Mouse (Mus musculus): ENCODE results near the gene Krba1. TPM values are rescaled to one million over a fixed set of nuclear protein-coding genes. Genes with fewer than 3 reads are reported as not detected.

Gene Krba1
- total and polyA plus RNA-seq, 2 experiments from 2014 or later: 14.8 to 33.8 TPM

DNA sequence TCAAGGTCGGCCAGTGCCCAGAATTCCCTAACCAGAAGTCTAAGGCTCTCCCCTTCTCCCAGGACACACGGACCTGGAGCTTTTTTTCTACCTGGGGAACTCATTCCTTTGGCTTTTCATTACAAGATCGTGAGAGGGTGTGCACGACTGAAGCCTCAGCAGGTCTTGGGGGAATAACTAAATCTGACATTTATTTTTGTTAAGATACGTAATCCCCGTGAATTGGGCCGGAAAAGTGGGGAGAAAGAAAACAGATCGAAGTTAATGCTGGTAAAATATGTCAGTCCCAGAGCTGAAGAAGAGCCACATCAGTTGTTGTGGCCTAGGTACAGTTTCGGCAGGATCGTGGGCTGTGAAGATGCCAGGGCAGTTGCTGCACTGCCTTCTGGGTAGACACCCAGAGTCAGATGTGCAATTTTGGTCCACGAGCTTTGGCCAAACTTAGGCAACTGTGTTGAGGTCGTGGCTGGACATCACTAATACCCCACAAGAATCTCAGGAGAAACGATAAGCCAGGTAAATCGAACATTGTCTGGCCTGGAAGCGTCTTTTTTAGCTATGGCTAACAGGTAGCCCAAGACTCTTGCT, 716 bp downstream of the Krba1 start:
- WGBS: 27% methylated on average over 15 of the region's 15 CpGs
- Histone ChIP-seq H3K4me3 (ENCODE audit: low read depth, low read length) (peak overlapping the region; percentile 83), H3K9ac (replicated peaks; ENCODE audit: low read depth, low read length) (peak overlapping the region; percentile 81)

GRCm38 (mm10) chr6:48396686-48397085, 1.3 kb downstream of the Krba1 start:
- H3K36me3 ChIP-seq (replicated peaks; ENCODE audit: control insufficient read depth, insufficient read depth, low read length): no peaks in the 10 kb centered on the region
- H3K4me3 ChIP-seq (ENCODE audit: low read depth, low read length): 0 out of 2 replicates have a peak overlapping the region, but pooled peaks have one; percentile 83
- TF ChIP-seq EP300 (IDR thresholded peaks at IDR 0.05; ENCODE audit: low read depth) (no peak), CTCF (IDR thresholded peaks at IDR 0.05; ENCODE audit: low read depth) (no peak)
- H3K9me3 ChIP-seq (replicated peaks; ENCODE audit: control insufficient read depth, low read length): no peaks in the 10 kb centered on the region
- 89% methylated on average over 1 of the region's 1 CpGs for WGBS
- no peaks in the 10 kb centered on the region for H3K27me3 ChIP-seq (ENCODE audit: control insufficient read depth, insufficient read depth, low read length)
- H3K4me1 ChIP-seq (ENCODE audit: control insufficient read depth, insufficient read depth): peaks cover 40% of the 10 kb centered on the region
- DNase-seq (ENCODE audit: low spot score) (no peak), ATAC-seq (ENCODE audit: insufficient read depth, low read depth) (no peak)
- H3K27ac ChIP-seq (ENCODE audit: low read depth): peak overlapping the region; percentile 90
- H3K9ac ChIP-seq (replicated peaks; ENCODE audit: low read depth, low read length): peak overlapping the region; percentile 81; the same call in 1 of the 2 replicates
- peak overlapping the region; percentile 84 for H3K4me2 ChIP-seq (ENCODE audit: low read depth, low read length)

More for the DNA sequence above, 716 bp downstream of the Krba1 start:
- peak overlapping the region; percentile 84 for H3K4me2 ChIP-seq (ENCODE audit: low read depth, low read length)
- ATAC-seq (ENCODE audit: insufficient read depth, low read depth): no peak
- H3K9me3 ChIP-seq (replicated peaks; ENCODE audit: control insufficient read depth, low read length): no peaks in the 10 kb centered on the region
- H3K4me1 ChIP-seq (ENCODE audit: control insufficient read depth, insufficient read depth): peaks cover 40% of the 10 kb centered on the region
- TF ChIP-seq CTCF (IDR thresholded peaks at IDR 0.05; ENCODE audit: low read depth): no peak
- no peak for TF ChIP-seq EP300 (IDR thresholded peaks at IDR 0.05; ENCODE audit: low read depth)
- H3K36me3 ChIP-seq (replicated peaks; ENCODE audit: control insufficient read depth, insufficient read depth, low read length): no peaks in the 10 kb centered on the region
- no peak for DNase-seq (ENCODE audit: low spot score)
- peak overlapping the region; percentile 90 for H3K27ac ChIP-seq (ENCODE audit: low read depth)
- H3K27me3 ChIP-seq (ENCODE audit: control insufficient read depth, insufficient read depth, low read length): no peaks in the 10 kb centered on the region

GRCm38 (mm10) chr6:48397336-48397735, 1.9 kb downstream of the Krba1 start:
- DNase-seq (ENCODE audit: low spot score): peak; percentile 85
- H3K27me3 ChIP-seq (ENCODE audit: control insufficient read depth, insufficient read depth, low read length): no peaks in the 10 kb centered on the region
- no peak overlapping the region for H3K4me3 ChIP-seq (ENCODE audit: low read depth, low read length)
- peak overlapping the region; percentile 90 for H3K27ac ChIP-seq (ENCODE audit: low read depth)
- H3K9me3 ChIP-seq (replicated peaks; ENCODE audit: control insufficient read depth, low read length): no peaks in the 10 kb centered on the region
- peaks cover 40% of the 10 kb centered on the region for H3K4me1 ChIP-seq (ENCODE audit: control insufficient read depth, insufficient read depth)
- H3K4me2 ChIP-seq (ENCODE audit: low read depth, low read length): peak overlapping the region; percentile 84
- 0 out of 2 replicates have a peak overlapping the region, but pooled peaks have one; percentile 20 for H3K9ac ChIP-seq (replicated peaks; ENCODE audit: low read depth, low read length)
- TF ChIP-seq CTCF (IDR thresholded peaks at IDR 0.05; ENCODE audit: low read depth): peak; percentile 53
- 0 out of 2 replicates have a peak, but pooled peaks have one; percentile 34 for TF ChIP-seq EP300 (IDR thresholded peaks at IDR 0.05; ENCODE audit: low read depth)
- H3K36me3 ChIP-seq (replicated peaks; ENCODE audit: control insufficient read depth, insufficient read depth, low read length): no peaks in the 10 kb centered on the region
- 37% methylated on average over 4 of the region's 4 CpGs for WGBS
- ATAC-seq (ENCODE audit: insufficient read depth, low read depth): peak; percentile 64; the same call in 1 of the 2 replicates

DNA sequence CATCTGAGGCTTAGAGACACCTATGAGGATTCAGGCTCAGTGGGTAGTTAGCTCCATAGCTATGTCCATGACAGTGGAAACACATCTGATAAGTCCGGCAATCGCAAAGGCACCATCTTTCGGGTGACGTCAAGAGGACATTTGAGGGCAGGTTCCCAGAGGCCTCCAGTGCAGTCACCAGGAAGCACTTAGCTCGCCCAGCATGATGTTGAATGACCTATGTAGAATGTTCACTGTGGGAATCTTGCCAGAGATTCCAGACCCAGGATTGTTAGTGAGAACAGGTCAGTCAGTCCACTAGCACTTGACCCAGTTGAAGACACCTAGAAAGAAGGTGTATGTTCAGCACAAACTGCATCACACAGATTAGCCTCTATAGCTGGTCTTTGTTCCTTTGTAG, 4.5 kb downstream of the Krba1 start:
- Histone ChIP-seq H3K36me3 (replicated peaks; ENCODE audit: control insufficient read depth, insufficient read depth, low read length) (peaks cover 14% of the 10 kb centered on the region), H3K27me3 (ENCODE audit: control insufficient read depth, insufficient read depth, low read length) (no peaks in the 10 kb centered on the region), H3K27ac (ENCODE audit: low read depth) (no peak overlapping the region), H3K9me3 (replicated peaks; ENCODE audit: control insufficient read depth, low read length) (no peaks in the 10 kb centered on the region), H3K4me2 (ENCODE audit: low read depth, low read length) (no peak overlapping the region), H3K4me1 (ENCODE audit: control insufficient read depth, insufficient read depth) (peaks cover 37% of the 10 kb centered on the region), H3K9ac (replicated peaks; ENCODE audit: low read depth, low read length) (no peak overlapping the region), H3K4me3 (ENCODE audit: low read depth, low read length) (no peak overlapping the region)
- ATAC-seq (ENCODE audit: insufficient read depth, low read depth) (no peak), DNase-seq (ENCODE audit: low spot score) (peak; percentile 25)
- TF ChIP-seq EP300 (IDR thresholded peaks at IDR 0.05; ENCODE audit: low read depth): no peak
- no peak for TF ChIP-seq CTCF (IDR thresholded peaks at IDR 0.05; ENCODE audit: low read depth)
- WGBS: 75% methylated on average over 5 of the region's 5 CpGs

DNA sequence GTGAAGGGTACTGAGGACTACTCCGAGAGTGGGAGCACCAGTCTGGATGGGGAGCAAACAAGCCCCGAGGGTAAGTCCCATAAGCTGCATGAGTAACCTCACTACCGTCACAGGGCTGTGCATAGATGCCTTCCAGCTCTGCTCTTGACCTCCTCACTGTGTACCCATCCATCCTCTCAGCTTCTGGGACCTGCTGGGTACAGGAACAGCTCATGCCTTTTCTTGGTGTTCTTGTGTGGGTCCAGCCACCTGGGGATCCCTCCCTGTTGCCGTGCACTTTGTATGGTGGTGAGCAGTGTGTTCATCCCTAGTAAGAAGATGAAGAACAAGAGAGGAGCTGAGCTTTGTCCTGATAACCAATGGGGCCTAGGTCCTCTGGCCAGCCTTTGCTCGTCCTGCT, 8.7 kb downstream of the Krba1 start:
- H3K4me2 ChIP-seq (ENCODE audit: low read depth, low read length): no peak overlapping the region
- H3K27ac ChIP-seq (ENCODE audit: low read depth): no peak overlapping the region
- ATAC-seq (ENCODE audit: insufficient read depth, low read depth) (no peak), DNase-seq (ENCODE audit: low spot score) (no peak)
- no peak overlapping the region for H3K4me3 ChIP-seq (ENCODE audit: low read depth, low read length)
- H3K36me3 ChIP-seq (replicated peaks; ENCODE audit: control insufficient read depth, insufficient read depth, low read length): peaks cover 56% of the 10 kb centered on the region
- H3K4me1 ChIP-seq (ENCODE audit: control insufficient read depth, insufficient read depth): peaks cover 7% of the 10 kb centered on the region; the same call in 1 of the 2 replicates
- WGBS: 92% methylated on average over 5 of the region's 5 CpGs
- no peaks in the 10 kb centered on the region for H3K9me3 ChIP-seq (replicated peaks; ENCODE audit: control insufficient read depth, low read length)
- no peak overlapping the region for H3K9ac ChIP-seq (replicated peaks; ENCODE audit: low read depth, low read length)
- no peaks in the 10 kb centered on the region for H3K27me3 ChIP-seq (ENCODE audit: control insufficient read depth, insufficient read depth, low read length)
- TF ChIP-seq EP300 (IDR thresholded peaks at IDR 0.05; ENCODE audit: low read depth) (no peak), CTCF (IDR thresholded peaks at IDR 0.05; ENCODE audit: low read depth) (no peak)
